Mouse (Mus musculus): ENCODE measurements around the gene Xrn2.
A peak's percentile ranks its signal among the peaks of the same experiment; 100 is the strongest.

The Xrn2 gene

DNA sequence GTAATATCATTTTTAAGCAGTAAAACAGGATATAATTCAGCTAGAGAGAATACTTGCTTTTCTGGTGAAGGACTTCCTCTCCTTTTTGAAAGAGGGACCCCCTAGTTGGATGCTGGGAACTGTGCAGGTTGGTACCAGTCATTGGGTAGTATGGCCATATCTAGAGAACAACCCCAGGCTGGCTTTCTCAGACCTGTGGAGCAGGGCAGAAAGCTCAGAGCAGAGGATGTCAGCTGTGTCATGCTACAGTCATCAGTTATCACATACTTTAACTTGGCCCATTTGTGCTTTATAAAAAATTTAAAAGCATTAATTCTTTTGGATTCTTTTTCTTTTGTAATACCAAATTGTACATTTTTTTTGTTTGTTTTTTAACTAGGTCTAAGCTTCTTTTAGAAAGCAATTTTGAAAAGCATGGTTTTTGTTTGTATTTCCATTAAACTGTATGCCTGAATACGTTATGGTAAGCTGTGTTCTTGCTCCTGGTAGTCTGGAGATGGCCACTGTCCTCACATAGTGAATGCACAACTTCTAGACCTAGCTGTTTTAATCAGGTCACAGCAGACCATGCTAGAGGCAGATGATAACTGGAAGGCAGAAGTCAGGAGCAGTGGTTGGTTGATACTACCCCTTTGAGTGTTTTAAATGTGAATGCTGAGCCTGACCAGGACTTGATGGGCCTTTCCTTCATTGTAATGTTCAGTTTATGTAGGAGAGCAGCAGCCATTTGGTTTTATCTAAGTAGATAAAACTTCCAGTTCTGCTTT lies 54.9 kb downstream of the Xrn2 start:
- DNase-seq (ENCODE audit: low spot score), result no peak

- no peak for DNase-seq (ENCODE audit: low spot score)
These were observed 56.3 kb downstream of the Xrn2 start for GRCm38 (mm10) chr2:147069077-147069476.

DNA sequence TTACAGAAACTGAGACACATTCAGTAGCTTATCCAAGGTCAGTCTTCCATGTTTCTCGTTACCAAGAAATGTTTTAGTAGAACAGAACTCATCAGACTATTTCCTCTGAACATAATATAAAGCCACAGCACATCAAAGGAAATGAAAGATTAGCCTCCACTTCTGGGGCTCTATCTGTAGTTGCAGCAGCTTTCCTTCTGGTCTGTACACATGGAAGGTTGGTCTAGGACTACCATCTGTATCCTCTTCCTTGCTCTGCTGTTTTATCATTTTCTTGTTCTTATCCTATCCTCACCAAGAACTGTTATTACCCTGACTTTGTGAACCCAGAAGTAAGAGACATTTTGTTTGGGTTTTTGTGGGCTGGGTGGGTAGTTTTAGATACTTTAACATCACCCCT lies 57.5 kb downstream of the Xrn2 start:
- no peak for DNase-seq (ENCODE audit: low spot score)

GRCm38 (mm10) chr2:147073962-147074361 lies 61.2 kb downstream of the Xrn2 start:
- DNase-seq (ENCODE audit: low spot score), result peak; percentile 31

DNA sequence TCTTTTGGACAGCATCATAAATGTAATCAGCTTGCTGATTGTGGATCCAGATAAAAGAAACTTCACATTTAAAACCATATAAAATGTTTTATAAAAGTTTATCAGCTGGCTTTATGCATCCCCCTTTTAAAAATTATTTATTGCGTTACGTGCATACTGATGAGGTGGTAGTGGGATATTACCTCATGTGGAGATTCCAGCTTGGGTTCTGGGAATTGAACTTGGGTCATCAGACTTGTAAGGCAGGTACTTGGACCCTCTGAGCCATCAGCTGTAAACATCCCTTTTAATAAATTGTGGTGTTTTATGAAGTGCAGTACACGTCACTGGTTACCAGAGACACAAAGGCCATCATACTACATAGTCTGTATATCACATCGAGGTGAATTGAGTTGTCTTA lies 61.6 kb downstream of the Xrn2 start:
- no peak for DNase-seq (ENCODE audit: low spot score)

DNA sequence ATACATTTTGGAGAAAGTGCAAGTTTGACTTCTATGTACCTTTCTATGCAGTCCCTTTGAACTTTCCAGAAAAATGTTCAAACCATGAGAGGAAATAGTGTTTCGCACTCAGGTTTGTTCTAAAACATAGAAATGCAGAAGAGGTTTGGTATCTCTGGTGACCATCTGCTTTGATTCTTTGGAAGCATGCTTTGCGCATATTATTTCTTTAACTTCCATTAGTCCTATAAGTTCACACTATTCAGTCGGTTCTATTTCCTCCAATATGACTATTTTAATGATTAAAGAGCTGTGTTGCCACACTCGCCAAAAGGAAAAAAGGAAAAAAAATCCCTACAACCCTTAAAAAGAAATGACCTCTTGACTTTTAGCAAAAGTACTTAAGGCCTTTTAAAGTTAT lies 69.6 kb downstream of the Xrn2 start:
- DNase-seq (ENCODE audit: low spot score), result no peak

DNA sequence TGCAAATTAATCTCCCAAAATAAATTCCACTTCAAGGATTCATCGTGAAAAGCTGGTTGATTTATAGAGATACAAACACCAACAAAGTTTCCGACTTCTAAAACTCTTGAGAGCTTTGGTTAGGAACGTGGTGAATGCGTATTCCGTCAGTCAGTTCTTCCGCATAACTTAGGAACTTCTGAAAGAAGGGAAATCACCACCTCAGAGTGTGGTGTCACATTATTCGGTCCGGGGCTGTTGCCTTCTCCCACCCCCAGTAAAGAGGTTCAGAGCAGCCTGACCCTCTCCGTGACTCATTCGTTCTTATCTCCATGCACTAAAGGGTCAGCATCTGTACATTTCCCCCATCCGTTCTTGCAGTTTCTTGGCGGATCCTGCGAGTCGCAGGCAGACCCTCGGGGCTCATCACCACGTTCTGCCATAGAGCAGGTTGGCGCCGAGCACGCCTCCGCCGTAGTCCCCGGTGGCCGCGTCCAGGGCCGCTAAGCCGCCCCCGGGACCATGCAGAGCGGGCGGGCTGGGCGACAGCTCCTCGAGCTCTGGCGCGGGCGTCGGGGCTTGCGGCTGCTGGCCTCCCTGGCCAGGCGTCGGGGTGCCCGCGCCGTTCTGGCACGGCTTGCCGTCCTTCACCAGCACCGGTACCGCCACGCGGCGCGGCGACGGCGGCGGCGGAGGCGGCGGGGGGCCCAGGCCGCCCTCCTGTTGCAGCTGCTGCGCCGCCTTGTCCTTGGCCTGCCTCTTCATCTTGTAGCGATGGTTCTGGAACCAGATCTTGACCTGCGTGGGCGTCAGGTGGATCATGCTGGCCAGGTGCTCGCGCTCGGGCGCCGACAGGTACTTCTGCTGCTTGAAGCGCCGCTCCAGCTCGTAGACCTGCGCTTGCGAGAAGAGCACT lies 70.9 kb downstream of the Xrn2 start:
- no peak for DNase-seq (ENCODE audit: low spot score)

- no peak for DNase-seq (ENCODE audit: low spot score)
These were observed 71.7 kb downstream of the Xrn2 start for GRCm38 (mm10) chr2:147084366-147085071.

GRCm38 (mm10) chr2:147085072-147085870 lies 72.5 kb downstream of the Xrn2 start, which contains the start of gene Nkx2-4:
Nkx2-4 (minus strand) TSS chr2:147085445.
- DNase-seq (ENCODE audit: low spot score), result no peak

DNA sequence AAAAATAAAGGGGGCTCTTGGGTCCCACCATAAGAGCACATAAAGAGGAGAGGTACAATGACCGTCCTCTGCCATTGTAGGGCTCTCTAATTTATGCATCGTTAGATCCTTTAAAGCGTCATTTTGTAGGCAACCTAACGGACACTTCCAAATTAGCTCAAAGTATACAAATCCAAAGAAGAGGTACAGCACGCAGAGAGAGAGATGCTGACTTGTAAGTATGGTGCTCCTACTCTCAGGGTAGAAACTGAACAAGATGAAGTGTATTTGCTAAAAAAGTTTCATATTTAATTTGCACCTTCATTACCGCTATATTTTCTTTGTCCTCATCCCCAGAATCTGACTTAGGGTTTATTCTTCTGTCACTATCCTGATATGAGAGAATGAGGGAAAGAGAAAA lies 73.1 kb downstream of the Xrn2 start:
- no peak for DNase-seq (ENCODE audit: low spot score)

DNA sequence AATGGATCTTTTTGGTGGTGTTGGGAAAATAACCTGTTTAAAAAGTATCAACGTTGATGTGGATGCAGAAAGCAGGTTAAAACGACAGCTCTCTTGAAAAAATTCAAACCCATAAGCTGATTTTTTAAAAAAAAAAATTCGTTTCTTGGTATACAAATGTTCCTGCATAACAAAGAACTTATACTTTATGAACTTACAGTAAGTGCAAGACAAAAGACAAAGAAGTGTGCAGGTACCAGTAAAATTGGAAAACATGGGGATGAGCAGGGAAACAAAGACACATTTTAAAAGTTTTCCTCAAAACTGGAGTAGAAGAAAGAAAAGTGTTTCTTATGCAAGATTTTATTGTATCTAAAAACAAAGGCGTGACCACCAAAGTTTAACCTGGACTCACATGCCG lies 73.6 kb downstream of the Xrn2 start:
- no peak for DNase-seq (ENCODE audit: low spot score)

- no peak for DNase-seq (ENCODE audit: low spot score)
These were observed 106.9 kb downstream of the Xrn2 start for GRCm38 (mm10) chr2:147119736-147120135.

DNA sequence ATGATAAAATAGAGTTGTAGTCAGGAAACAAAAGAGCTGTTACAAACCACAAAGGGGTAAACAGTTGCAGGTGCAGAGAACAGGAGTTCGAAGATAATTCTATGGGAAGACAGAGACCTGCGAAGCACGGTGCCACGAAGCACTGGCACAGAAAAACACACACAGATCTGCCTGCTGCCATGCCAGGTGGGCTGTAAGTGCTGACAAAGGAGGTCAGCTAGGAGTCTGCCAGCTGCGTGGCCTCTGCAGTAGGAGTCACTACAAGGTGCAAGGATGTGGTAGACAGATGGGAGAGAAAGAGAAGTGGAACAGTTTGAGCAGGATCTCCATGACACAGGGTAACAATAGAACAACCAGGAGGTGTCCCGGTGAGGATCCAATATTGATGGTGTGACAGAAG lies 114.6 kb downstream of the Xrn2 start:
- no peak for DNase-seq (ENCODE audit: low spot score)
